Mouse (Mus musculus) stomach, postnatal 0 days (tissue): ENCODE data around the gene Dtx1.
A peak's percentile ranks its signal among the peaks of the same experiment; 100 is the strongest.

Experiments
- CTCF ChIP-seq: IDR thresholded peaks from 2 replicates; pipeline ENCODE4 v1.5.1; 2016; ENCODE audit warnings: antibody characterized with exemption, low read depth, mild to moderate bottlenecking, moderate library complexity
- EP300 ChIP-seq: optimal IDR thresholded peaks from 2 replicates; pipeline ENCODE3; 2016; ENCODE audit warnings: antibody characterized with exemption

GRCm38 (mm10) chr5:120746451-120746850 is 34.7 kb upstream of the Dtx1 start:
- TF ChIP-seq CTCF (peak; percentile 81), EP300 (no peak)
